Mouse (Mus musculus): ENCODE measurements around the gene Klhl15.

GRCm38 (mm10) chrX:94235190-94235555, 774 bp downstream of the Klhl15 start:
- TF ChIP-seq CEBPB (IDR thresholded peaks at IDR 0.05; ENCODE audit: low read depth) (no peak), CTCF (IDR thresholded peaks at IDR 0.05; ENCODE audit: control insufficient read depth, insufficient read depth, insufficient read length) (no peak)

Measured in C2C12 (cell line).